Mouse (Mus musculus) gastrocnemius, postnatal 36 days (tissue): ENCODE measurements around the gene Pisd. TPM values are rescaled to one million over a fixed set of nuclear protein-coding genes. Genes with fewer than 3 reads are reported as not detected.
"Not testable (repeated sequence)": the region's sequence is repeated elsewhere in the genome, so short reads cannot be mapped to it uniquely, and the experiment has no call there.

Experiments
- DNase-seq, 2 experiments: peaks; one replicate each; pipeline ENCODE4 v3.0.0; 2022
- intact Hi-C: fragments of 180-260 bp; cut with DNase I; formaldehyde crosslinking; loops from one replicate; pipeline ENCODE4 v1.15.1; 2025
- total RNA-seq, 2 experiments: library from RNA; stranded (reverse); gene quantifications; 2 replicates each; pipeline ENCODE4 v1.2.3; 2021

Pisd gene
- total RNA-seq, 2 experiments from 2014 or later = 13.0 to 14.4 TPM

GRCm38 (mm10) chr5:32747650-32748375 lies 37.6 kb downstream of the Pisd start:
- intact Hi-C loops = loop anchor here (2.0 kb wide), 1 partner anchor 33 kb away; no protein-coding TSS in a partner anchor
- DNase-seq = peak; percentile 22 to 40

- intact Hi-C loops = loop anchor here (2.0 kb wide), 1 partner anchor 31 kb away; no protein-coding TSS in a partner anchor
- DNase-seq = peak; percentile 73 to 78
Measured at GRCm38 (mm10) chr5:32745705-32746655, 39.5 kb downstream of the Pisd start.

- intact Hi-C loops = no loop called here
- no peak for DNase-seq
Measured at GRCm38 (mm10) chr5:32742149-32742548, 43.3 kb downstream of the Pisd start.

- DNase-seq, intact Hi-C loops: not testable (repeated sequence)
Measured at GRCm38 (mm10) chr5:32741377-32741776, 44.1 kb downstream of the Pisd start.

GRCm38 (mm10) chr5:32740850-32741249 lies 44.6 kb downstream of the Pisd start:
- not testable (repeated sequence) for DNase-seq

GRCm38 (mm10) chr5:32740138-32740537 lies 45.3 kb downstream of the Pisd start:
- intact Hi-C loops = no loop called here
- no peak for DNase-seq

More at GRCm38 (mm10) chr5:32740850-32741249, 44.6 kb downstream of the Pisd start:
- intact Hi-C loops = not testable (repeated sequence)

- intact Hi-C loops, DNase-seq: not testable (repeated sequence)
Measured at GRCm38 (mm10) chr5:32736770-32737169, 48.7 kb downstream of the Pisd start.

GRCm38 (mm10) chr5:32735779-32736178 lies 49.7 kb downstream of the Pisd start:
- DNase-seq = no peak
- intact Hi-C loops = no loop called here

- DNase-seq, intact Hi-C loops: not testable (repeated sequence)
Measured at GRCm38 (mm10) chr5:32733892-32734291, 51.6 kb downstream of the Pisd start.

GRCm38 (mm10) chr5:32728851-32729250 lies 56.6 kb downstream of the Pisd start:
- intact Hi-C loops = no loop called here
- no peak for DNase-seq

- intact Hi-C loops = no loop called here
- DNase-seq = no peak
Measured at GRCm38 (mm10) chr5:32728300-32728699, 57.1 kb downstream of the Pisd start.

GRCm38 (mm10) chr5:32725397-32725796 lies 60.0 kb downstream of the Pisd start:
- intact Hi-C loops, DNase-seq: not testable (repeated sequence)

GRCm38 (mm10) chr5:32723981-32724380 lies 61.5 kb downstream of the Pisd start:
- intact Hi-C loops = no loop called here
- no peak for DNase-seq

- intact Hi-C loops, DNase-seq: not testable (repeated sequence)
Measured at GRCm38 (mm10) chr5:32722711-32723110, 62.7 kb downstream of the Pisd start.

GRCm38 (mm10) chr5:32722263-32722662 lies 63.2 kb downstream of the Pisd start:
- no peak for DNase-seq
- intact Hi-C loops = no loop called here

- intact Hi-C loops = no loop called here
- no peak for DNase-seq
Measured at GRCm38 (mm10) chr5:32721316-32721715, 64.1 kb downstream of the Pisd start.

- no peak for DNase-seq
- intact Hi-C loops = no loop called here
Measured at GRCm38 (mm10) chr5:32720416-32720815, 65.0 kb downstream of the Pisd start.

- intact Hi-C loops = no loop called here
Measured at GRCm38 (mm10) chr5:32718916-32719315, 66.5 kb downstream of the Pisd start.

GRCm38 (mm10) chr5:32717726-32718125 lies 67.7 kb downstream of the Pisd start:
- intact Hi-C loops = no loop called here
- no peak for DNase-seq

More at GRCm38 (mm10) chr5:32718916-32719315, 66.5 kb downstream of the Pisd start:
- no peak for DNase-seq

- intact Hi-C loops = loop anchor here (2.0 kb wide), 1 partner anchor 33 kb away; no protein-coding TSS in a partner anchor
- peak; percentile 78 to 80 for DNase-seq
Measured at GRCm38 (mm10) chr5:32713703-32714467, 71.6 kb downstream of the Pisd start.
